Mouse (Mus musculus) G1E (cell line): Measurements from ENCODE around the gene Ccr6.

Source experiments
- CTCF ChIP-seq: IDR thresholded peaks from 2 replicates; pipeline ENCODE4 v1.5.1; 2012; ENCODE audit warnings: low read depth, low read length, inconsistent platforms, mixed read lengths
- GATA1 ChIP-seq: IDR thresholded peaks from 2 replicates; pipeline ENCODE4 v1.6.1; 2012; ENCODE audit warnings: borderline replicate concordance, low read length, inconsistent platforms, mixed read lengths
- GATA2 ChIP-seq: IDR thresholded peaks from 2 replicates; pipeline ENCODE4 v1.6.1; 2012; ENCODE audit warnings: low read depth, low read length, inconsistent platforms, borderline replicate concordance
- POLR2AphosphoS5 ChIP-seq: IDR thresholded peaks from 2 replicates; pipeline ENCODE4 v1.6.1; 2012; ENCODE audit warnings: low read depth, low read length, inconsistent platforms; ENCODE audit not compliant: insufficient replicate concordance
- TAL1 ChIP-seq: conservative IDR thresholded peaks from 2 replicates; pipeline ENCODE4 v1.6.1; 2012; ENCODE audit warnings: low read depth, low read length, inconsistent platforms, mixed read lengths

DNA sequence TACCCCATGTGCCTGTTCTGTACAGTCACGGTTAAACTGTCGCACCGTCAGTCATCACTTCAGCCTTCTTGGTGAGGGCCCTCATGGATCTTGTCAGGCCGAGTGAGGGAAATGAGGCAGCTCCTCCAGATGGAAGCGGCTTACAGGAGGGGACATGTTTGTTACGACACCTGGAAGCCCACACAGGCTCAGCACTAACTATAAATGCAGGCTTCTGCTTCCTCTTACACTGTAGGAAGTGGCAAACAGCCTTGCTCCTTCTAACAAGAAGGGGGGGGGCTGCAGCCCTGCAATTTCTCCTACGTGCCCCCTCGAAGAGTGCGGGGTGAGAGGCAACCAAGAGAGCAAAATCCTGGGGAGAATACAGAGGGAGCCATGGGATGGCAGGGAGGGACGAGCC, 25.2 kb upstream of the Ccr6 start:
- TF ChIP-seq CTCF (no peak), POLR2AphosphoS5 (no peak), TAL1 (no peak), GATA2 (no peak), GATA1 (no peak)
